Mouse (Mus musculus): ENCODE results near the gene Lrrk1. TPM values are rescaled to one million over a fixed set of nuclear protein-coding genes. Genes with fewer than 3 reads are reported as not detected.

The Lrrk1 gene
- polyA plus RNA-seq, 1 experiment, result 18.9 TPM

- Histone ChIP-seq H3K4me1 (ENCODE audit: control insufficient read depth, insufficient read depth, insufficient read length, low read length) (peaks cover 3% of the 10 kb centered on the region; the same call in 1 of the 2 replicates), H3K36me3 (ENCODE audit: control insufficient read depth, insufficient read depth, low read length) (0 out of 2 replicates have a peak, but pooled peaks cover 5% of the 10 kb centered on the region), H3K27me3 (ENCODE audit: control insufficient read depth, insufficient read depth, low read length) (no peaks in the 10 kb centered on the region), H3K27ac (ENCODE audit: insufficient read depth, low read depth, low read length) (peak overlapping the region; percentile 35; the same call in 1 of the 2 replicates), H3K4me3 (ENCODE audit: low read depth, low read length) (no peak overlapping the region)
- WGBS, result 71% methylated on average over 5 of the region's 5 CpGs
- TF ChIP-seq POLR2A (IDR thresholded peaks at IDR 0.05; ENCODE audit: low read depth, low read length), result no peak
- TF ChIP-seq CTCF (IDR thresholded peaks at IDR 0.05; ENCODE audit: extremely low read depth, insufficient read length, insufficient replicate concordance, low read depth, low read length), result no peak
Observed at GRCm38 (mm10) chr7:66369071-66369933, 18.8 kb downstream of the Lrrk1 start.

GRCm38 (mm10) chr7:66365904-66366303 lies 22.2 kb downstream of the Lrrk1 start, which contains the start of gene Gm10974:
Gene Gm10974, plus strand, starts transcription at chr7:66365905.
- H3K36me3 ChIP-seq (ENCODE audit: control insufficient read depth, insufficient read depth, low read length), result 0 out of 2 replicates have a peak, but pooled peaks cover 3% of the 10 kb centered on the region
- no peak within 1 kb of the TSS for H3K4me3 ChIP-seq (ENCODE audit: low read depth, low read length)
- no peaks in the 10 kb centered on the region; the same call in 1 of the 2 replicates for H3K4me1 ChIP-seq (ENCODE audit: control insufficient read depth, insufficient read depth, insufficient read length, low read length)
- H3K27me3 ChIP-seq (ENCODE audit: control insufficient read depth, insufficient read depth, low read length), result no peaks in the 10 kb centered on the region
- peak within 1 kb of the TSS; percentile 44 for H3K27ac ChIP-seq (ENCODE audit: insufficient read depth, low read depth, low read length)
- no peak for TF ChIP-seq POLR2A (IDR thresholded peaks at IDR 0.05; ENCODE audit: low read depth, low read length)
- no peak for TF ChIP-seq CTCF (IDR thresholded peaks at IDR 0.05; ENCODE audit: extremely low read depth, insufficient read length, insufficient replicate concordance, low read depth, low read length)
- WGBS, result 82% methylated on average over 2 of the region's 2 CpGs

DNA sequence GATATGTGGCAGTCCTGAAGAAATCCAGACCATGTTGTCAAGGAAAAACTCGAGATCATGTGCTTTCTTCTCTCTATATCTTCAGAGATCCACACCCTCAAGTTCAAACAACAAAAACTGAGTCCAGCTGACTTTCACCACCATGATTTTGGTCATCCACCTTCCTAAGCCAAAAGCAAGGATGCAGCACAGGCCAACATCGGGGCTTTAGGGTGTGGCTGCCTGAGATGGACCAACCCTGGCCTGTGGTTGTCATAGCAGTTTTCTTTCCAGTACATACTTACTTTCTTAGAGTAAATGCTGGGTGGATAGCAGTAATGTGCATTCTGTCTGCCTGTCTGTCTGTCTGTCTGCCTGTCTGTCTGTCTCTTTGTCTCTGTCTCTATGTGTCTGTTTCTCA lies 22.7 kb downstream of the Lrrk1 start:
- TF ChIP-seq CTCF (IDR thresholded peaks at IDR 0.05; ENCODE audit: extremely low read depth, insufficient read length, insufficient replicate concordance, low read depth, low read length) (no peak), POLR2A (IDR thresholded peaks at IDR 0.05; ENCODE audit: low read depth, low read length) (no peak)
- no peak overlapping the region for H3K4me3 ChIP-seq (ENCODE audit: low read depth, low read length)
- 55% methylated on average over 2 of the region's 2 CpGs for WGBS
- no peaks in the 10 kb centered on the region; the same call in 1 of the 2 replicates for H3K4me1 ChIP-seq (ENCODE audit: control insufficient read depth, insufficient read depth, insufficient read length, low read length)
- H3K36me3 ChIP-seq (ENCODE audit: control insufficient read depth, insufficient read depth, low read length), result peaks cover 6% of the 10 kb centered on the region; the same call in 1 of the 2 replicates
- H3K27ac ChIP-seq (ENCODE audit: insufficient read depth, low read depth, low read length), result peak overlapping the region; percentile 44
- H3K27me3 ChIP-seq (ENCODE audit: control insufficient read depth, insufficient read depth, low read length), result no peaks in the 10 kb centered on the region

GRCm38 (mm10) chr7:66364491-66364890 lies 23.7 kb downstream of the Lrrk1 start:
- peaks cover 9% of the 10 kb centered on the region; the same call in 1 of the 2 replicates for H3K36me3 ChIP-seq (ENCODE audit: control insufficient read depth, insufficient read depth, low read length)
- no peak overlapping the region for H3K27ac ChIP-seq (ENCODE audit: insufficient read depth, low read depth, low read length)
- H3K4me3 ChIP-seq (ENCODE audit: low read depth, low read length), result no peak overlapping the region
- TF ChIP-seq POLR2A (IDR thresholded peaks at IDR 0.05; ENCODE audit: low read depth, low read length) (no peak), CTCF (IDR thresholded peaks at IDR 0.05; ENCODE audit: extremely low read depth, insufficient read length, insufficient replicate concordance, low read depth, low read length) (no peak)
- 97% methylated on average over 11 of the region's 11 CpGs for WGBS
- H3K4me1 ChIP-seq (ENCODE audit: control insufficient read depth, insufficient read depth, insufficient read length, low read length), result no peaks in the 10 kb centered on the region; the same call in 1 of the 2 replicates
- no peaks in the 10 kb centered on the region for H3K27me3 ChIP-seq (ENCODE audit: control insufficient read depth, insufficient read depth, low read length)

GRCm38 (mm10) chr7:66359044-66359443 lies 29.1 kb downstream of the Lrrk1 start:
- peaks cover 6% of the 10 kb centered on the region; the same call in 1 of the 2 replicates for H3K36me3 ChIP-seq (ENCODE audit: control insufficient read depth, insufficient read depth, low read length)
- 80% methylated on average over 4 of the region's 4 CpGs for WGBS
- H3K4me3 ChIP-seq (ENCODE audit: low read depth, low read length), result no peak overlapping the region
- no peaks in the 10 kb centered on the region for H3K27me3 ChIP-seq (ENCODE audit: control insufficient read depth, insufficient read depth, low read length)
- H3K27ac ChIP-seq (ENCODE audit: insufficient read depth, low read depth, low read length), result no peak overlapping the region
- TF ChIP-seq POLR2A (IDR thresholded peaks at IDR 0.05; ENCODE audit: low read depth, low read length) (no peak), CTCF (IDR thresholded peaks at IDR 0.05; ENCODE audit: extremely low read depth, insufficient read length, insufficient replicate concordance, low read depth, low read length) (no peak)
- H3K4me1 ChIP-seq (ENCODE audit: control insufficient read depth, insufficient read depth, insufficient read length, low read length), result peaks cover 2% of the 10 kb centered on the region; the same call in 1 of the 2 replicates

DNA sequence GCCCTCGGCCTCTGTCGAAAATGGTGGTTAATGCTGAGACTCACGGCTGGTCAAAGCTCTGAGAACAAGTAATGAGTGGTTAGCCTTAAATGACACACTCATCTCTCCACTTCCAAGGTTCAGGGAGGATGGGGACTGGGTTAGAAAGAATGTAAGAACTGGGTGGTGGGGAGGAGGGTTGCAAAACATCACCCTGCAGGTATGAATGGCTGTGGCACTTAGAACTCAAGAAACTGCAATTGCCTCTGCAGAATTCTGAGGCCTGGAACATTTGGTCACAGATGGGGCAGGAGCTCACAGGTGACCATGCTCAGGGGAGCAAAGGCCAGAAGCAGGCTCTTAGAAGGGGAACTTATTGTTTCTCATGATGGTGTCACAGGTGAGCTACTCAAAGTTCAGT lies 29.7 kb downstream of the Lrrk1 start:
- 91% methylated on average over 3 of the region's 3 CpGs for WGBS
- no peak for TF ChIP-seq CTCF (IDR thresholded peaks at IDR 0.05; ENCODE audit: extremely low read depth, insufficient read length, insufficient replicate concordance, low read depth, low read length)
- no peak for TF ChIP-seq POLR2A (IDR thresholded peaks at IDR 0.05; ENCODE audit: low read depth, low read length)
- no peaks in the 10 kb centered on the region for H3K27me3 ChIP-seq (ENCODE audit: control insufficient read depth, insufficient read depth, low read length)
- H3K36me3 ChIP-seq (ENCODE audit: control insufficient read depth, insufficient read depth, low read length), result peaks cover 6% of the 10 kb centered on the region; the same call in 1 of the 2 replicates
- H3K27ac ChIP-seq (ENCODE audit: insufficient read depth, low read depth, low read length), result no peak overlapping the region
- no peak overlapping the region for H3K4me3 ChIP-seq (ENCODE audit: low read depth, low read length)
- H3K4me1 ChIP-seq (ENCODE audit: control insufficient read depth, insufficient read depth, insufficient read length, low read length), result peaks cover 2% of the 10 kb centered on the region; the same call in 1 of the 2 replicates

Data from small intestine, adult 2 months (tissue).